11 mouse cellular contexts compared by ENCODE assay signal in the genomic region with DNA sequence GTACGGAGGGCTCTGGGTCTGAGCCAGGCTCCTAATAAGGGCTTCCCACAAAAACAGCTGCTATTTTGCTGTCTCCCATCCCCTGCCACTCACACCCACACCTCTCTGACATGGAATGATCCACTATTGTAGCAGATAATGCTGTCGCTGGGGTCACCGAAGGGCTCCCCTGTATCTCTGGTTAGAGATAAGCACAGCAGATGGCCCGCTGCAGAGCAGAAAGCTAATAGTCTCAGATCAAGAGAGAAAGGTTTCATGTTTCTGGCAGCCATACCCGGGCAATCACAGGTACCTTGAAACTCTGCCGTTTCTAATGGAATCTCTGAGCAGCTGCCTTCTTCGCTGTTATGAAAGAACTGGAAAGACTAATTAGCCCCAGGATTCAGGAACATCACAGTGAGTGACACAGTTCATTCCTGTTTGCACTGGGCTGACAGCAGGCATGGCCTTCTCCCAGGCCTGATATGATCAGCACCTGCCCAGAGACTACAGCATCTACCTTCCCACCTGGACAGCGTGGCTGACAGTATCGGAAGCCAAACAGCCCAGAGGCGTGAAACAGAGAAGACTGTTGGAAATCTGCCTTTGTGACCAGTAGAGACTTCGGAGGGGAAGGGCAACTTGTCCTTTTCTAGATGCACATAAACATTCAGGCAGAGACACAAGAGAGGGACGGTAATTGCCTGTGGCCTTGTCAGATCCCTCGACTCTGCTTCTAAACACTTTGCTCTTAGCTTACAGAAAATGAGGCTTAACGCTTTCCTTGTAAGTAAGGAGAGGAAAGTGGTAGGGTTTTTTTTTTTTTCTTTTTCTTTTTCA.
DNase-seq lines count a peak whose midpoint lies in the region; ATAC-seq and TF ChIP-seq lines count a peak whose summit lies in the region.
"Had no signal": no experiment of that assay in that cellular context is flagged by ENCODE, and none has a peak within 500 bp of the region (broad histone marks: within the 10 kb centered on the region; RNA-seq: fewer than 3 reads in every experiment).

No protein-coding gene starts in this region.

- no peaks in the 10 kb centered on the region for H3K27me3 ChIP-seq in heart, embryonic 13.5 days (replicated peaks)
- H3K27me3 ChIP-seq in forebrain, embryonic 13.5 days = no peaks in the 10 kb centered on the region
- no peaks in the 10 kb centered on the region for H3K27me3 ChIP-seq in midbrain, embryonic 13.5 days
- H3K27me3 ChIP-seq: liver, embryonic 12.5 days; Patski had no signal

- no peak for TF ChIP-seq POLR2A in brain, embryonic 14.5 days (IDR thresholded peaks at IDR 0.05; ENCODE audit: borderline replicate concordance, extremely low read depth, insufficient read depth, insufficient read length, poor library complexity, severe bottlenecking)

- no peaks in the 10 kb centered on the region for H3K9me3 ChIP-seq in heart, embryonic 13.5 days
- no peaks in the 10 kb centered on the region for H3K9me3 ChIP-seq in forebrain, embryonic 13.5 days (replicated peaks)
- H3K9me3 ChIP-seq in midbrain, embryonic 13.5 days = no peaks in the 10 kb centered on the region
- H3K9me3 ChIP-seq: liver, embryonic 12.5 days had no signal

- H3K9ac ChIP-seq in heart, embryonic 13.5 days = peak overlapping the region; percentile 19; the same call in 1 of the 2 replicates
- H3K9ac ChIP-seq in forebrain, embryonic 13.5 days = no peak overlapping the region
- 0 out of 2 replicates have a peak overlapping the region, but pooled peaks have one; percentile 0 for H3K9ac ChIP-seq in midbrain, embryonic 13.5 days (replicated peaks)
- H3K9ac ChIP-seq: liver, embryonic 12.5 days had no signal

- H3K36me3 ChIP-seq in heart, embryonic 13.5 days = no peaks in the 10 kb centered on the region
- no peaks in the 10 kb centered on the region for H3K36me3 ChIP-seq in forebrain, embryonic 13.5 days (ENCODE audit: poor library complexity, severe bottlenecking)
- H3K36me3 ChIP-seq in midbrain, embryonic 13.5 days = no peaks in the 10 kb centered on the region
- H3K36me3 ChIP-seq: liver, embryonic 12.5 days had no signal

- intact Hi-C loops in heart, postnatal 14 days (cut with DNase I) = no loop called here

- H3K4me3 ChIP-seq in heart, embryonic 13.5 days = no peak overlapping the region
- H3K4me3 ChIP-seq in forebrain, embryonic 13.5 days = no peak overlapping the region
- H3K4me3 ChIP-seq in midbrain, embryonic 13.5 days (replicated peaks) = no peak overlapping the region
- H3K4me3 ChIP-seq: liver, embryonic 12.5 days had no signal

- no peak for ATAC-seq in heart, embryonic 13.5 days (ENCODE audit: extremely low read depth, insufficient number of reproducible peaks, low FRiP score, low TSS enrichment)
- ATAC-seq in forebrain, embryonic 13.5 days = peak; percentile 48; the same call in 1 of the 2 replicates
- peak; percentile 83 for ATAC-seq in midbrain, embryonic 13.5 days
- ATAC-seq: CD4-positive, CD25-positive, alpha-beta regulatory T cell, adult 4 months; liver, embryonic 12.5 days; Patski had no signal

- no peak for TF ChIP-seq CTCF in brain, embryonic 14.5 days (IDR thresholded peaks at IDR 0.05; ENCODE audit: borderline replicate concordance, extremely low read depth, insufficient read depth, insufficient read length)

- no peak for DNase-seq in heart, postnatal 14 days
- peak; percentile 69 for DNase-seq in brain, embryonic 14.5 days (ENCODE audit: low read depth)
- no peak for DNase-seq in urinary bladder, adult 18-20 months (ENCODE audit: low spot score in 2 of 2)
- no peak for DNase-seq in right cerebral cortex, postnatal 4 days
- DNase-seq in spleen, postnatal 10 days (ENCODE audit: low spot score in 2 of 2) = no peak

- H3K27ac ChIP-seq in heart, embryonic 13.5 days (replicated peaks) = no peak overlapping the region
- H3K27ac ChIP-seq in forebrain, embryonic 13.5 days = peak overlapping the region; percentile 51
- H3K27ac ChIP-seq in midbrain, embryonic 13.5 days = peak overlapping the region; percentile 80
- H3K27ac ChIP-seq: liver, embryonic 12.5 days had no signal

- peaks cover 9% of the 10 kb centered on the region for H3K4me1 ChIP-seq in heart, embryonic 13.5 days
- peaks cover 16% of the 10 kb centered on the region for H3K4me1 ChIP-seq in forebrain, embryonic 13.5 days
- H3K4me1 ChIP-seq in midbrain, embryonic 13.5 days (replicated peaks) = peaks cover 10% of the 10 kb centered on the region
- H3K4me1 ChIP-seq: liver, embryonic 12.5 days had no signal

- 19% methylated on average over 14 of the region's 14 CpGs for WGBS in heart, embryonic 13.5 days
- WGBS in forebrain, embryonic 13.5 days = 35% methylated on average over 14 of the region's 14 CpGs
- 49% methylated on average over 14 of the region's 14 CpGs for WGBS in midbrain, embryonic 13.5 days

- H3K4me2 ChIP-seq in heart, embryonic 13.5 days = peak overlapping the region; percentile 55
- H3K4me2 ChIP-seq in forebrain, embryonic 13.5 days = no peak overlapping the region
- H3K4me2 ChIP-seq in midbrain, embryonic 13.5 days (replicated peaks) = no peak overlapping the region
- H3K4me2 ChIP-seq: liver, embryonic 12.5 days had no signal
